Mouse (Mus musculus) midbrain, embryonic 11.5 days (tissue): ENCODE data around the gene Dclk1. TPM values are rescaled to one million over a fixed set of nuclear protein-coding genes. Genes with fewer than 3 reads are reported as not detected.

Experiments
- ATAC-seq: fragments of 200-750 bp; cut with Nextera tagmentation; 2 replicates; pipeline ENCODE4 v1.8.0; 2017; ENCODE audit warnings: moderate TSS enrichment, moderate library complexity; ENCODE audit not compliant: low FRiP score
- DNase-seq: peaks from one replicate; pipeline ENCODE4 v3.0.0; 2015; ENCODE audit warnings: low spot score; ENCODE audit errors: missing footprints
- H3K27ac ChIP-seq: fragments of 300-500 bp; sonication (generic); 2 replicates; pipeline ENCODE4 v1.5.1; 2014; ENCODE audit warnings: low read depth, low read length
- H3K27me3 ChIP-seq: fragments of 300-500 bp; sonication (generic); 2 replicates; pipeline ENCODE4 v1.6.1; 2014; ENCODE audit warnings: mild to moderate bottlenecking, low read length, moderate library complexity, mixed read lengths; ENCODE audit not compliant: control insufficient read depth, insufficient read depth
- H3K36me3 ChIP-seq: fragments of 300-500 bp; sonication (generic); 2 replicates; pipeline ENCODE4 v1.6.1; 2014; ENCODE audit warnings: mild to moderate bottlenecking, low read length, moderate library complexity, mixed read lengths; ENCODE audit not compliant: control insufficient read depth, insufficient read depth
- H3K4me1 ChIP-seq: fragments of 300-500 bp; sonication (generic); 2 replicates; pipeline ENCODE4 v1.6.1; 2014; ENCODE audit warnings: low read length; ENCODE audit not compliant: control insufficient read depth, insufficient read depth
- H3K4me2 ChIP-seq: fragments of 300-500 bp; sonication (generic); 2 replicates; pipeline ENCODE4 v1.6.1; 2014; ENCODE audit warnings: mild to moderate bottlenecking, moderate library complexity
- H3K4me3 ChIP-seq: fragments of 300-500 bp; sonication (generic); 2 replicates; pipeline ENCODE4 v1.5.1; 2014; ENCODE audit warnings: low read depth, low read length
- H3K9ac ChIP-seq: fragments of 300-500 bp; sonication (generic); 2 replicates; pipeline ENCODE4 v1.6.1; 2014; ENCODE audit warnings: low read length
- H3K9me3 ChIP-seq: fragments of 300-500 bp; sonication (generic); 2 replicates; pipeline ENCODE4 v1.6.1; 2016; ENCODE audit warnings: low read length; ENCODE audit not compliant: control insufficient read depth
- WGBS: fragments of 180-500 bp; shearing (Covaris S2); extraction: QIAGEN DNeasy Blood & Tissue Kit; methylation state at CpG from one replicate; pipeline ENCODE4 v1.1.7; 2014; 5-methylcytosine and 5-hydroxymethylcytosine counted together
- polyA plus RNA-seq: library from polyadenylated mRNA; unstranded; fragments of >200 nt; fragmentation: Nextera tagmentation; extraction: Ambion mirVana; gene quantifications from 2 replicates; pipeline ENCODE4 v1.2.1, GENCODE M21; 2014

Dclk1 gene
- polyA plus RNA-seq, 1 experiment from 2014 or later: 63.2 TPM

- no peak overlapping the region for H3K9ac ChIP-seq
Measured at GRCm38 (mm10) chr3:55495231-55495630, 253.1 kb downstream of the Dclk1 start.

GRCm38 (mm10) chr3:55495866-55496265 lies 253.7 kb downstream of the Dclk1 start:
- Histone ChIP-seq H3K4me3 (no peak overlapping the region), H3K9me3 (no peaks in the 10 kb centered on the region; the same call in 1 of the 2 replicates), H3K36me3 (no peaks in the 10 kb centered on the region), H3K9ac (no peak overlapping the region), H3K27ac (no peak overlapping the region), H3K4me1 (peaks cover 6% of the 10 kb centered on the region; the same call in 1 of the 2 replicates), H3K4me2 (no peak overlapping the region), H3K27me3 (no peaks in the 10 kb centered on the region)
- DNase-seq: peak; percentile 82
- no peak for ATAC-seq
- 12% methylated on average over 4 of the region's 4 CpGs for WGBS

More at GRCm38 (mm10) chr3:55495231-55495630, 253.1 kb downstream of the Dclk1 start:
- peaks cover 6% of the 10 kb centered on the region; the same call in 1 of the 2 replicates for H3K4me1 ChIP-seq
- H3K4me3 ChIP-seq: no peak overlapping the region
- no peak for ATAC-seq
- H3K27ac ChIP-seq: no peak overlapping the region
- H3K36me3 ChIP-seq: no peaks in the 10 kb centered on the region
- no peaks in the 10 kb centered on the region for H3K27me3 ChIP-seq
- WGBS: 71% methylated on average over 7 of the region's 7 CpGs
- DNase-seq: no peak
- H3K9me3 ChIP-seq: no peaks in the 10 kb centered on the region; the same call in 1 of the 2 replicates
- no peak overlapping the region for H3K4me2 ChIP-seq

- 78% methylated on average over 9 of the region's 9 CpGs for WGBS
- peaks cover 6% of the 10 kb centered on the region; the same call in 1 of the 2 replicates for H3K4me1 ChIP-seq
Measured at GRCm38 (mm10) chr3:55496462-55496941, 254.3 kb downstream of the Dclk1 start.

GRCm38 (mm10) chr3:55499298-55499697 lies 257.1 kb downstream of the Dclk1 start:
- Histone ChIP-seq H3K27ac (no peak overlapping the region), H3K4me3 (no peak overlapping the region), H3K9me3 (no peaks in the 10 kb centered on the region), H3K36me3 (no peaks in the 10 kb centered on the region), H3K27me3 (no peaks in the 10 kb centered on the region), H3K4me2 (no peak overlapping the region), H3K9ac (no peak overlapping the region), H3K4me1 (peaks cover 6% of the 10 kb centered on the region; the same call in 1 of the 2 replicates)
- no peak for ATAC-seq
- WGBS: 93% methylated on average over 7 of the region's 7 CpGs
- DNase-seq: no peak

More at GRCm38 (mm10) chr3:55496462-55496941, 254.3 kb downstream of the Dclk1 start:
- H3K4me3 ChIP-seq: no peak overlapping the region
- no peaks in the 10 kb centered on the region for H3K36me3 ChIP-seq
- H3K4me2 ChIP-seq: no peak overlapping the region
- no peak overlapping the region for H3K27ac ChIP-seq
- ATAC-seq (no peak), DNase-seq (no peak)
- H3K27me3 ChIP-seq: no peaks in the 10 kb centered on the region
- no peaks in the 10 kb centered on the region; the same call in 1 of the 2 replicates for H3K9me3 ChIP-seq
- no peak overlapping the region for H3K9ac ChIP-seq

- Histone ChIP-seq H3K9me3 (no peaks in the 10 kb centered on the region), H3K27ac (no peak overlapping the region), H3K4me1 (no peaks in the 10 kb centered on the region), H3K4me3 (no peak overlapping the region), H3K36me3 (no peaks in the 10 kb centered on the region), H3K27me3 (no peaks in the 10 kb centered on the region), H3K4me2 (no peak overlapping the region), H3K9ac (no peak overlapping the region)
- 92% methylated on average over 7 of the region's 7 CpGs for WGBS
- DNase-seq: peak; percentile 72
- ATAC-seq: no peak
Measured at GRCm38 (mm10) chr3:55510198-55510597, 268.0 kb downstream of the Dclk1 start.

GRCm38 (mm10) chr3:55511658-55512057 lies 269.5 kb downstream of the Dclk1 start:
- H3K4me2 ChIP-seq: no peak overlapping the region
- no peaks in the 10 kb centered on the region for H3K36me3 ChIP-seq
- no peaks in the 10 kb centered on the region for H3K9me3 ChIP-seq
- DNase-seq (peak; percentile 65), ATAC-seq (no peak)
- no peak overlapping the region for H3K4me3 ChIP-seq
- no peaks in the 10 kb centered on the region for H3K27me3 ChIP-seq
- H3K27ac ChIP-seq: no peak overlapping the region
- no peak overlapping the region for H3K9ac ChIP-seq
- H3K4me1 ChIP-seq: 0 out of 2 replicates have a peak, but pooled peaks cover 1% of the 10 kb centered on the region
- 79% methylated on average over 6 of the region's 6 CpGs for WGBS

GRCm38 (mm10) chr3:55515966-55516365 lies 273.8 kb downstream of the Dclk1 start:
- 50% methylated on average over 5 of the region's 5 CpGs for WGBS
- no peak overlapping the region for H3K4me2 ChIP-seq
- H3K9ac ChIP-seq: no peak overlapping the region

GRCm38 (mm10) chr3:55517454-55518014 lies 275.4 kb downstream of the Dclk1 start:
- Histone ChIP-seq H3K9me3 (no peaks in the 10 kb centered on the region), H3K27me3 (no peaks in the 10 kb centered on the region), H3K9ac (no peak overlapping the region), H3K4me2 (no peak overlapping the region), H3K27ac (no peak overlapping the region), H3K4me1 (peaks cover 24% of the 10 kb centered on the region), H3K4me3 (no peak overlapping the region), H3K36me3 (no peaks in the 10 kb centered on the region)
- DNase-seq (no peak), ATAC-seq (no peak)
- 82% methylated on average over 17 of the region's 17 CpGs for WGBS

More at GRCm38 (mm10) chr3:55515966-55516365, 273.8 kb downstream of the Dclk1 start:
- no peaks in the 10 kb centered on the region for H3K9me3 ChIP-seq
- ATAC-seq: no peak
- H3K36me3 ChIP-seq: no peaks in the 10 kb centered on the region
- no peak overlapping the region for H3K27ac ChIP-seq
- no peaks in the 10 kb centered on the region for H3K27me3 ChIP-seq
- DNase-seq: no peak
- H3K4me3 ChIP-seq: no peak overlapping the region
- H3K4me1 ChIP-seq: peaks cover 13% of the 10 kb centered on the region
